Mouse (Mus musculus) spleen, postnatal 4 days (tissue): ENCODE measurements around the gene Hsd17b12.

Source experiments
- DNase-seq, 2 experiments: peaks; one replicate each; pipeline ENCODE4 v3.0.0; 2022; ENCODE audit warnings: low spot score in 2 of 2

Gene Hsd17b12

GRCm38 (mm10) chr2:94069482-94069881 lies 88.3 kb downstream of the Hsd17b12 start:
- no peak for DNase-seq

GRCm38 (mm10) chr2:94066540-94067135 lies 91.1 kb downstream of the Hsd17b12 start:
- no peak for DNase-seq

GRCm38 (mm10) chr2:94066120-94066519 lies 91.6 kb downstream of the Hsd17b12 start:
- DNase-seq, result no peak

GRCm38 (mm10) chr2:94062791-94063190 lies 95.0 kb downstream of the Hsd17b12 start:
- DNase-seq, result no peak

- DNase-seq, result no peak
Measured at GRCm38 (mm10) chr2:94059459-94059858, 98.3 kb downstream of the Hsd17b12 start.

GRCm38 (mm10) chr2:94054813-94055212 lies 103.0 kb downstream of the Hsd17b12 start:
- DNase-seq, result no peak

GRCm38 (mm10) chr2:94051952-94052351 lies 105.8 kb downstream of the Hsd17b12 start:
- no peak for DNase-seq

GRCm38 (mm10) chr2:94050901-94051300 lies 106.9 kb downstream of the Hsd17b12 start:
- no peak for DNase-seq

GRCm38 (mm10) chr2:94049471-94050176 lies 108.1 kb downstream of the Hsd17b12 start:
- DNase-seq, result no peak

- no peak for DNase-seq
Measured at GRCm38 (mm10) chr2:94048733-94049470, 108.9 kb downstream of the Hsd17b12 start.

GRCm38 (mm10) chr2:94048271-94048670 lies 109.5 kb downstream of the Hsd17b12 start:
- DNase-seq, result no peak

GRCm38 (mm10) chr2:94045411-94046090 lies 112.2 kb downstream of the Hsd17b12 start:
- DNase-seq, result no peak

GRCm38 (mm10) chr2:94044174-94044573 lies 113.6 kb downstream of the Hsd17b12 start:
- DNase-seq, result no peak

GRCm38 (mm10) chr2:94043662-94044061 lies 114.1 kb downstream of the Hsd17b12 start:
- no peak for DNase-seq

- no peak for DNase-seq
Measured at GRCm38 (mm10) chr2:94042461-94042860, 115.3 kb downstream of the Hsd17b12 start.

- DNase-seq, result no peak
Measured at GRCm38 (mm10) chr2:94040391-94041125, 117.2 kb downstream of the Hsd17b12 start.

- peak; percentile 28 to 71 for DNase-seq
Measured at GRCm38 (mm10) chr2:94035428-94036331, 122.1 kb downstream of the Hsd17b12 start.

- DNase-seq, result no peak
Measured at GRCm38 (mm10) chr2:94030602-94031001, 127.2 kb downstream of the Hsd17b12 start.

GRCm38 (mm10) chr2:94024637-94025036 lies 133.1 kb downstream of the Hsd17b12 start:
- DNase-seq, result no peak
